Mouse (Mus musculus): ENCODE data around the gene 4930539E08Rik. TPM values are rescaled to one million over a fixed set of nuclear protein-coding genes. Genes with fewer than 3 reads are reported as not detected.

Gene 4930539E08Rik
- total RNA-seq, 2 experiments from 2014 or later, result not detected

- peak; percentile 89 for DNase-seq
Measured at GRCm38 (mm10) chr17:28930392-28931074, 15.4 kb upstream of the 4930539E08Rik start.

GRCm38 (mm10) chr17:28929369-28929768 is 14.2 kb upstream of the 4930539E08Rik start:
- DNase-seq, result no peak

- no peak for DNase-seq
Measured at GRCm38 (mm10) chr17:28928004-28928403, 12.9 kb upstream of the 4930539E08Rik start.

GRCm38 (mm10) chr17:28926866-28927635 is 11.9 kb upstream of the 4930539E08Rik start:
- DNase-seq, result no peak

- DNase-seq, result peak; percentile 40
Measured at GRCm38 (mm10) chr17:28926380-28926779, 11.3 kb upstream of the 4930539E08Rik start.

- DNase-seq, result no peak
Measured at GRCm38 (mm10) chr17:28924957-28925595, 10.0 kb upstream of the 4930539E08Rik start.

GRCm38 (mm10) chr17:28922096-28922495 is 7.0 kb upstream of the 4930539E08Rik start:
- no peak for DNase-seq

- no peak for DNase-seq
Measured at GRCm38 (mm10) chr17:28921086-28921485, 6.0 kb upstream of the 4930539E08Rik start.

GRCm38 (mm10) chr17:28916520-28916919 is 1.4 kb upstream of the 4930539E08Rik start:
- DNase-seq, result no peak

GRCm38 (mm10) chr17:28913940-28914339 is 1.2 kb downstream of the 4930539E08Rik start:
- DNase-seq, result no peak

- no peak for DNase-seq
Measured at GRCm38 (mm10) chr17:28913200-28913599, 1.9 kb downstream of the 4930539E08Rik start.

- DNase-seq, result no peak
Measured at GRCm38 (mm10) chr17:28910139-28910538, 5.0 kb downstream of the 4930539E08Rik start.

- DNase-seq, result no peak
Measured at GRCm38 (mm10) chr17:28909252-28909941, 5.7 kb downstream of the 4930539E08Rik start.

- DNase-seq, result no peak
Measured at GRCm38 (mm10) chr17:28907959-28908358, 7.2 kb downstream of the 4930539E08Rik start.

- no peak for DNase-seq
Measured at GRCm38 (mm10) chr17:28905377-28905916, 9.7 kb downstream of the 4930539E08Rik start.

GRCm38 (mm10) chr17:28904546-28905376 is 10.4 kb downstream of the 4930539E08Rik start:
- no peak for DNase-seq

GRCm38 (mm10) chr17:28901559-28901958 is 13.6 kb downstream of the 4930539E08Rik start:
- DNase-seq, result no peak

- DNase-seq, result no peak
Measured at GRCm38 (mm10) chr17:28899427-28899826, 15.7 kb downstream of the 4930539E08Rik start.

- no peak for DNase-seq
Measured at GRCm38 (mm10) chr17:28898249-28898648, 16.9 kb downstream of the 4930539E08Rik start.

GRCm38 (mm10) chr17:28897817-28898216 is 17.3 kb downstream of the 4930539E08Rik start:
- DNase-seq, result no peak
